Mouse (Mus musculus) mesoderm, embryonic 11.5 days (tissue): ENCODE measurements around the gene Map6.

Experiments used
- DNase-seq: peaks from one replicate; pipeline ENCODE4 v3.0.0-alpha.2; 2012; ENCODE audit warnings: low read depth, low spot score

Gene Map6

GRCm38 (mm10) chr7:99313253-99313652 lies 46.0 kb downstream of the Map6 start:
- DNase-seq: no peak

GRCm38 (mm10) chr7:99314565-99314964 lies 47.3 kb downstream of the Map6 start:
- DNase-seq: no peak

DNA sequence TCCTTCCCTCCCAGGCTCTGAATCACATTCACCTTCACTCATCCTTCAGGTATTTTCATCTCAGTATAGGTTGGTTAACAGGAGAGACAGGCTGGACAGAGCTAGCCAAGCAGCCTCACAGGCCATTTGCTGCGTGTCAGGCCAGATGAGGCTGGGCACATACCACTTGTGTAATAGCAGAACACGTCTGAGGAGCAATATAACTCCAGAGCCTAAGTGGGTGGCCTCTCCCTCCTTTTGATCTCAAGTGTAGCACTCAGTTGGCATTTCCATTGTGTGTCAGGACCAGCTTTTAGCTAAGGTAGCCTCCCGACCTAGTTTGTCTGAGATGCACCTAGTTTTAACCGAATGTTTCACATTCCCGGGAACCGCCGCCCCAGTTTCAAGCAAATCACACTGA lies 49.0 kb downstream of the Map6 start:
- DNase-seq: no peak

- DNase-seq: no peak
Measured at GRCm38 (mm10) chr7:99317475-99317874, 50.2 kb downstream of the Map6 start.

DNA sequence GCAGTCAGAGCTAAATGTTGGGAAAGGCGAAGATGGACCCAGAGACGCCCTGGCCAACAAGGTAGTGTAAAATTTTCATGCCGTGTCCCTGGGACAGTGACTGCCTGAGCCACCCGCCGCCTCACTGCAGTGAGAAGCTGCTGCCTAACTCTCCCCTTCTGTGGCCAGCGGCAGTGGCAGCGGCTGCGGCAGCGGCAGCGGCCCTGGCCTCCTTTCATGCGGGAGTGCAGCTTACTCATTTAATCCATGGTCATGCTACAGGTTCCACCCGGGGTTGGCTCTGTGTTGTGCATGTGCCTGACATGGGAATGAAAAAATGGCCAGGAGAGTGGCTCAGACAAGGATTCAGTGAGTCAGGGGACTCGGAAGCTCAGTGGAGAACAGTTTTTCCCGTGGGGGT lies 53.3 kb downstream of the Map6 start:
- DNase-seq: no peak

DNA sequence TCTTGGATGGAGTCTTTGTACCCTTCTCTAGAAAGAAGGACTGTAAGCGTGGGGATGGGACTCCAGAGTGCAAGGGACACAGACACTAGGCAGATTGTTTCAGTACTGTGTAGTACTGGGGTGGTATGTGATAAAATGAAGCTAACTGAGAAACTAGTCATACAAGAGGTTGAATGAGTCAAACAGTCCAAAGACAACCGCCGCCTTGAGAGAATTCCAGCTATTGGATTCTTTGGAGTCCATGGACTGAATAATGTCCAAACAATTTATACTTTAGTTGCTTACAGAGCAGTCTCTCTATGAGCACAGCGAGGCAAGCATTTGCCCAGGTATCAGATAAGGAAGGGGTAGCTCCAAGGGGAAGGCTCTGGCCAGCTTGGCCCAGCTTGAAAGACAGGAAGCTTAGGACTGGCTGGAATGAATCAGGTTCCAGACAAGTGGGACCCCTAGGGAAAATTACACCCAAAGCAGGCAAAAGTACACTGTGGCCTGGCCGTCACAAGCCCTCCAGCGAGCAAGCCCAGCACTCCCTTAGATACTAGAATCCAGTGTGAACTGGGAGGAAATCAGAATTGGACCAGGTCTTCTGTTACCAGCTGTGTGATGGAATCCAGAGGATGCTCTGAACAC lies 55.6 kb downstream of the Map6 start:
- no peak for DNase-seq

DNA sequence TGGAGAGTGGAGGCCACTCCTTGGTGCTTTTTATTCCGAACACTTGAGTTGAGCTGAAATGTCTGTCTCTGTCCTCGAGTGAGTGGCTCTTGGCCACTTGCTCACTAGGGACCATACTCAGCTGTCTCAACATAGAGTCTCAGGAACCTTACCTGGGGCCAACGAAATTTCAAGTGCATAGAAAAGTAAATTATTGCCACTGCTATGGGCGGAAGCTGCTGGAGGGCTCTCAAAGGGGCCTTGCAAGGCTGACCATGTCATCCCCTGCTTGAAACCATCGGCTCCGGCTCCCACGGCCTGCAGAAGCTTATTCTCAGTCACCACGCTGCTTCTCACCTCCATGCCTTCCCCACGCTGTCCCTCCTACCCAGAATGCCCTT lies 56.1 kb downstream of the Map6 start:
- no peak for DNase-seq

DNA sequence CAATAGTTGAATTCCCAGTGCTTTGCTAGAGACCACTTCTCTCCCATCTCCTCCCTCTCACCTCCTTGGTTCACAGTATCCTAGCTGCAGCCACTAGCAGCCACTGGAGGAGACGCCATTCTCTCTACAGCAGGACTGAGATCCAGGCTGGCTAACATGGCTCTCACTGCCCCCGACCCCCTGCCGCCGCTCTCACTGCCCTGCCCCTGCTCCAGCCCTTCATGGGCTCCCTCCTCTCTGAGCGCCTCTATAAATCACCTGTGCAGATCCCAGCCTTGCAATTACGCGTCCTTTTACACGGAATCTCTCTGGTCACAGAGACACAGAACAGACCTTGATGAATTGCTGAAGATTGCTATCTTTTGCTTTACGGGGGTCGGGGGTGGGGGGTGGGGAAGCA lies 57.6 kb downstream of the Map6 start:
- DNase-seq: peak; percentile 59

- no peak for DNase-seq
Measured at GRCm38 (mm10) chr7:99326128-99326527, 58.9 kb downstream of the Map6 start.

GRCm38 (mm10) chr7:99328847-99329246 lies 61.6 kb downstream of the Map6 start:
- DNase-seq: peak; percentile 66

GRCm38 (mm10) chr7:99330012-99330411 lies 62.8 kb downstream of the Map6 start:
- DNase-seq: no peak

DNA sequence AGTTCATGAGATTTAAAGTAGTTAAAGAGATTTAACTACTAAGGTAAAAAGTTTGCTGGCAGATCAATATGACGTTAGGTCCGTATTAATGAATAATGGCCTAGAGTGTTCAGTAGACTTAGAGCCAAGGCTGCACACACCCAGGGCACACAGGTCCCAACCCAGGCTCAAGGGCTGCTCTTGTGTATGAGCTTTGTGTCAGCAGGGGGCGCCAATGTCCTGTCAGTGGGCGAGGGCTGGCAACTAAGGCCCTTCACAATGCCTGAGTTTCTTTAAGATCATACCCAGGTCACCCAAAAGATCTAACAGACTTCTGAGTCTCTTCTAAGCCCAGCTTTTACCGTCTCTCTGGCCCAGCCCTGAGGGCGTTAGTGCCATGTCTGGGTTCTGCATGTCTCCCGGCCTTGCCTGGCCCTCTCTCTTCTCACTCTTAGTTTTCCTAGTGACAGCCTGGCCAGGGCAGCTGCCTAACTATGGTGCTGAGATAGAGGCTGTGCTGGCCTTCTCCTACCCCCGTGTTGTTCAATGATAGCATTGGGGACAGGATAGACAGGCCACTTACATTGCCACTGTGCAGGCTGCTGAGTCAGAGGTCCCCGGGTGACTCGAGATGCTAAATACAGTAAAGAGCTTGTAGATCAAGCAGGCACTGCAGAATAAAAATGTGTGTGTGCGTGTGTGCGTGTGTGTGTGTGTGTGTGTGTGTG lies 65.7 kb downstream of the Map6 start:
- peak; percentile 87 for DNase-seq

DNA sequence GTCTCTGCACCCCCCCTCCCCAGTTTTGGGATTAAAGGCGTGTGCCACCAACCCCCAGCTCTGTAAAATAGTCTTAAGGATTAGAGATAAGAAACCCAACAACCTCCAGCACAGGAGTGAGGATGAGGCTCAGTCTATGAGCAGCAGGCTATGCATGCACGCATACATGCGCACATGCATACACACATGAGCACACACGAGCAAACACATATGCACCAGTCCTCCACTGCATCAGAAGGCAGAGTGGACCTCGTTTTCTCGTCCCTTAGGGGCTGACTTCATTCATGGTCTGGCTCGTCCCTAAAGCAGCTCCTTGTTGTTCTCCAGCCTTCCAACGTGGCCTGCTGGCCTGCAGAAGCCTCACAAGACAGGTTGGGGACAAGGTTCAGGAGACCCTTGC lies 73.5 kb downstream of the Map6 start:
- no peak for DNase-seq

DNA sequence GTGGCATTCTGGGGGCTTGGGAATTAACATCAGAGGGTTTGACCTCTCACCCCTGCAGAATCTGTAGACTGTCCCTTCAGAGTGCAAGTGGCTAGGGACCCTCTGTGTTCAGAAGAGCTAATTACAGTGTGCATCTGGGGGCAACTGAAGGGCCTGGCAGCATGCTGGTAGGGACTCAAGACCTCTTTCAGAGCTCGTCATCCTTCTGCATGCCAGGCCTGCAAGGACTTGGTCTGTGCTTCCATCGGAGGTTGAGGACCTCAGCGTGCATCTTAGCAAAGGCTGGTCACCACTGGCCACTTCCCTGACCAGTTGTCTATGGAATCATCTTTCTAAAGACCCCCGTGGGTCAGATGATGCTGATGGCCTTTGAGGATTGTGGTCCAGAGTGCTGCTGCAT lies 76.3 kb downstream of the Map6 start:
- no peak for DNase-seq

GRCm38 (mm10) chr7:99347268-99347667 lies 80.0 kb downstream of the Map6 start:
- DNase-seq: no peak

DNA sequence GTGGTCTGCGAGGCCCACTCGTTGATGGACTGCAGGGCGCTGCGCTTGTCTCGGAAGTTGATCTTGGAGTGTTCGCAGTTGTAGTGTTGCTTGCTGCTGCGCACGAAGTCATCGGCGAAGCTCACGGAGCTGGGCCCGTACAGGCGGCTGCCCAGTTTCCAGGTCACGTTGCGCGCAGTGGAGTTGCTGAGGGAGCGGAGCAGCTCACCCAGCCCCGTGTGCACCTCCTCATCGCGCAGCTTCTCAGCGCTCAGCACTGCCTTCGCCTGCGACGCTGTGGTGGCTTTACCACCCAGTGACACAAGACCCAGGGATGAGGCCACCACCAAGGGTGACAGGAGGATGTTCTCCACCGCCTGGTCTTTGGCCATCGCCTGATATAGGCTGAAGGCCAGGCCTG lies 81.6 kb downstream of the Map6 start:
- DNase-seq: no peak

DNA sequence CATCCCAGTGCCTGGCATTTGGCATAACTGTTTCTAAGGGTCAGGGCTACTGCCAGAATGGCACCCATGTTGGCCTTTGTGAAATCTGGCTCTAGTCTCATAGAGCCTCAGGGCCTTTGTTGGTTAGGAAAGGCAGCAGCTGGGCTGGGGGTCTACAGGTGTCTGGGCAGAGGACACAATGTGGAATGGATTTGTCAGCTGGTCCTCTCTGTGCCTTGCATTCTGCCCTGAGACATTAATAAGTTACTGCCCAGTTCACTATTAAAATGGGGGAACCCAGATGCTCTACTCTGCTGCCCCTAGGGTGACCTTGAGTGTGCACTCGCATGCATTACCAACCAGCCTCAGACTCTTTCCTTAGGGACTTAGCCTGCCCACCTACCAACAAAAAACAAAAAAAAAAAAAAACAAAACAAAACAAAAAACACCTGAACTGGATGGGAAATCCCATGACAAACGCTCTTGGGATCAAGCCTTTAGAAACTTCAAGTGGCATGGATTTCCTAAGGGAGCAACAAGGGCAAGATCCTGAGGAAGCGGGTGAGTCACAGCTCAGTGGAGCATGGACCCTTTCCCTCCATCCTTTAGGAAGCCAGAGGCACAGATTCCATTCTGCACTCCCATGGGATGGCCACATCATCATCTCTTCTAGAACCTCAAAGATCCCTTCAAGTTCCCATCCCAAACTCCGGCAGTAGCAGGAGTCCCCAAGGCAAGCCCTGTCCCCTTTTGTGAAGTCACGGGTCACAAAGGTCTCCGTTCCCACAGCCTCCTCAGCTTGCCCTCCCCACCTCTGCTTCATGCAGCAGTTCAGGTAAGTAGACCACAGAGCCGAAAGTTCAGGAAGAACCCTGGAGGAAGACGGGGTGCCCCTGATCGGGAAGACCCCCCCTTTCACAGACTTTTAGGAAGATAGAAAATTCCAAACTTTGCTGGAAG lies 82.8 kb downstream of the Map6 start:
- no peak for DNase-seq

DNA sequence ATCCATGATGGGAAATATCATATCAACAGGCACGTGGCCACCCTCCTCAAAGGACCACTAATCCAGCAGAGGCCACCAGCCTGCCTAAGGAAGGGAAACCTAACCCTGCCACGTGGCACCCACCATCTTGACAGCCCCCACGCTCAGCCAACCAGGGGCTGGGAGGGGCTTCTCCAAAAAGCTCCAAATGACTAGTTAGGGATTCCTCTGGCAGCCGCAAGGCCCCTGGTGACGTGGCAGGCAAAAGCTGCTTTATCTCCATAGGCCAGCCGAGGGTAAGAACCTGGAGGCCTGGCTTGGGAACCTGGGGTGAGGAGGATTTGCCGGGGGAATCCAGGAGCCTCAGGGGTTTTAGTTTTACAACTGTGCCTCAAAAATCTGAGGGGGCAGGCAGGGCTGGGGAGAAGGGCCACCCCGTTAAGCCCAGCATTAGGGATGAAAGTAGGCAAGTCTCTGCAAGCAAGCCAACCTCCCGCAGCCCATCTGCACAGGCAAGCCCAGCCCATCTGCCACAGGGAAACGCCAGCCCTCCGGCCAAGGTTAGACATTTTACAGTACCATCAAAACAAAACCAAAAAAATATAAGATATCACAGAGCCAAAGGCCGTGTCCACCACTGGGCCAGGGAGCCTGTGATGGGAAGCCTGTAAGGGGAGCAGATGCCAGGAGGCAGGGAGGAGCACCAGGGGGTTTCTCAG lies 84.0 kb downstream of the Map6 start:
- DNase-seq: peak; percentile 65

- DNase-seq: peak; percentile 84
Measured at GRCm38 (mm10) chr7:99351802-99352517, 84.7 kb downstream of the Map6 start.

DNA sequence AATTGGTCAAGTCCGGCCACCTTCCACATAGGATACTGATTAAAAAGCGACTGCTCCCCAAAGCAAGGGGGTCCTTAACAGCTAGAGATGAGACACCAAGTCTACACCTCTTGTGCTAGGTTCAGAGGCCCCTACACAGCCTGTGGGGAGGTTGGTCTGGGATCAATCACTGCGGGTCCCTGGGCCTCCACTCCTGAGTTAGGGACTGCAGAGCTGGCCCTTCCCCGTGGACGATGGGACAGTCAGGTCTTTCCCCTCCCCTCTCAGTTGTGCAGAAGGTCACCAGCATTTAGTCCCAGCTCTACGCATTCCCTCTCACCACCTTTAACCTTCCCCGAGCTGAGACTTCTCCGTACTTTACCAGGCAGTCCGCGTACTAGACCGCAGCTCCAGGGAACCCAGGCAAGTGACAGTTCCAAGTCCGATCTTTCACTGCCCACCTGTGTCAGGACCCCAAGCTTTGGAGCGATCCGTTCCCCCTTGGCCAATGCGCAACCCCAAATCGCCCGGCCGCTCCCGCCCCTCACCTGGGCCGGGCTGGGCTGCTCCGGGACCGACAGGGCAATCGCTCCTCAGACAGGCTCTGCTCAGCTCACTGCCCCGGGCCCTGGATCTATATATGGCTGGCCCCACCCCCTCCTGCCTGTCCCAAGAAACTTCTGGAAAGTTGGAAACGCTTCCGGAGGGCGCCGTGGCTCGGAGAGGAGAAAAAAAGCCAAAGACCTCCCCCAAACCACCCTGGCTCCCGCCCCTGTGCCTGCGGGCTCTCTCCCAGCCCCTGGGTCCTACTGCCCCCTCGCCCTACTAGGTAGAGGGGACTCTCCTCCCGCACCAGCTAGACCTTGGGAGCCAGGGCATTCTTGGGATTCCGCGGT lies 85.5 kb downstream of the Map6 start, which contains the start of gene Serpinh1:
Gene Serpinh1, minus strand, starts transcription at position 714 of the 875 bp plus-strand sequence.
- DNase-seq: peak; percentile 89
